Mouse (Mus musculus): Measurements from ENCODE around the gene Pgs1. TPM values are rescaled to one million over a fixed set of nuclear protein-coding genes. Genes with fewer than 3 reads are reported as not detected.

Pgs1 gene
- polyA plus RNA-seq, 1 experiment from 2014 or later = 47.1 TPM

DNA sequence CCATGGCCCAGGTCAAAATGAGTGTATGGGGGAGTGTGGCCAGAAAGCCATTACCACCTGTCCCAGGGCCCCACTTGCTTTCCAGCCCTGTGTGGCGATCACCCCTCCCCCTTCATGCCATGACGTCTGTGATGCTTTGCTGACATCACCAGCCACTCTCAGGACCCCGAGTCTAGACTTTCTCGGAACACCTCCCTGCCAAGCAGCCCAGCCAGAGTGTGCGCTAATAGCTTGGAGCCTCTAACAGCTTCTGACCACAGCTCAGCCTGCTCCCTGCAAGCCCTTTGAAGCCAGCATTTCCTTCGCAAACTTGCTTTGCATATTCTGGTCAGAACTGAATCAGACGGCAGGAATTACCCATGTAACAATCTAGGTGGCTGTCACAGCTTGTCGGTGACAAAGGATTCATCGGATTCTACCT lies 20.5 kb upstream of the Pgs1 start:
- Histone ChIP-seq H3K9me3 (replicated peaks) (no peaks in the 10 kb centered on the region), H3K27me3 (ENCODE audit: low read depth, poor library complexity, severe bottlenecking) (peaks cover 41% of the 10 kb centered on the region), H3K4me3 (0 out of 2 replicates have a peak overlapping the region, but pooled peaks have one; percentile 9), H3K4me1 (peaks cover 84% of the 10 kb centered on the region), H3K36me3 (peaks cover 18% of the 10 kb centered on the region), H3K27ac (peak overlapping the region; percentile 86; the same call in 1 of the 2 replicates)
- 10% methylated on average over 9 of the region's 9 CpGs for WGBS
- no peak for DNase-seq (ENCODE audit: low spot score)

DNA sequence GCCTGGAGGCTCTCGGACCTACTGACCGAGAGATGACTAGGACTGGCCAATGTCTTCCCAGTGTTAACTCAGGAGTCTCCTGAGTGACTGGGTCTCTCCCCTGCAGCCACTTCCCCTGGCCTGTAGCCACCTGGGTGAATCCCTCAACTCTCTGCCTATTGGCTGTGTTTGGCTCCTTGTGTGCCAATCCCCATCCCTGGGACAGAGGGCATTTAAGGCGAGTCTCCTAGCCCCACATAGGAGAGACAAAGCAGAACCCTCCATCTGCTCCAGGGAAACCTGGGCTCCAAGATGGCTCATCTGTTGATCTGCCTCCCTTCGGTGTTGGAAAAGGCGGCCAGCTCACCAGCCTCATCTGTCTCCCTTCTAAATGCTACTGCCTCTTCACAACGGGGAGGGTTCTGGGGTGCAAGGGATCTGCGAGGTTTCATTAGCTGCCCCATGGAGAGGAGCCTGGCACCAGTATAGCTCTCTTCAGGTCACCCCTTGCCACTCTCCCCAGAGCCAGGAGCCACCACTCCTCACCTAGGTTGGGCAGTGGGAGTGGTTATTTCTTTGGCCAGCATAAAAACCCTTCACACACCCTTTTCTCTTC lies 19.5 kb upstream of the Pgs1 start:
- Histone ChIP-seq H3K27me3 (ENCODE audit: low read depth, poor library complexity, severe bottlenecking) (peaks cover 47% of the 10 kb centered on the region), H3K4me1 (peaks cover 84% of the 10 kb centered on the region), H3K4me3 (peak overlapping the region; percentile 72), H3K36me3 (peaks cover 18% of the 10 kb centered on the region), H3K9me3 (replicated peaks) (no peaks in the 10 kb centered on the region), H3K27ac (no peak overlapping the region)
- 28% methylated on average over 7 of the region's 7 CpGs for WGBS
- no peak for DNase-seq (ENCODE audit: low spot score)

DNA sequence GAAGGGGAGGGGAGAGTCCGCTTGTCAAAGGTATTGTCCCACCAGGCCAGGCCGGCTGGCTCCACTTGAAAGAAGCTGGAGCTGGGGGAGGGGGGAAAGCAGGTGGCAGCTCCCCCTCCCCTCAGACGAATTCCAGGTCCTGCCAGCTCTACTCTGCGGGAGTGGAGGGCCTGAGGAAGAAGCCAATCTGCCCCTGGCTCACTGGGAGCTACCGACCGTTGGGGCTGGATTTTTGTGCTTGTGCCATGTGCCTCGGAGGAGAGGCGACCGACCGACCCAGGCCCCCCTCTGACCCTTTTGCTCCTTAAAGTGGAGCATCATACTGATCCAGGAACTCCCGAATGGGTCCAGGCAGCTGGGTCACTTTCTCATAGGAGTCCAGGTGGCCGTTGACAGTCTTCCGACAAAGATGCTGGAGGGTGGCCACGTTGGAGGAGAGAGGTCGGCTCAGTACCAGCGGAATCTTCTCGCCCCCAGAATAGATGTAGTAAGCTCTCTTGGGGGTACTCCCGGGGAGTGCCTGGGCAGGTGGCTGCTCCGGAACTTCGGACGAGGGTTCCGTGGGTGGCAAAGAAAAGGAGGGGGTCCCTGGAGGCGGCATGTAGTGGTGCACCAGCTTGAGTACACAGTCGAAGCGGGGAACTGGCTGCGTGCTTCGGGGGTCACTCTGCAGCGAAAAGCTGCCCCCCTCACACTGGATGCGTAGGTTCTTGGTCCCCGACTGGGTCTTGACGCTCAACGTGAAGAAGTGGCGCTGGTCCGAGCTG lies 18.7 kb upstream of the Pgs1 start:
- Histone ChIP-seq H3K27me3 (ENCODE audit: low read depth, poor library complexity, severe bottlenecking) (peaks cover 54% of the 10 kb centered on the region), H3K27ac (peak overlapping the region; percentile 95), H3K4me1 (peaks cover 79% of the 10 kb centered on the region), H3K9me3 (replicated peaks) (no peaks in the 10 kb centered on the region), H3K4me3 (peak overlapping the region; percentile 72), H3K36me3 (peaks cover 18% of the 10 kb centered on the region)
- peak; percentile 69 for DNase-seq (ENCODE audit: low spot score)
- WGBS = 5% methylated on average over 34 of the region's 34 CpGs

DNA sequence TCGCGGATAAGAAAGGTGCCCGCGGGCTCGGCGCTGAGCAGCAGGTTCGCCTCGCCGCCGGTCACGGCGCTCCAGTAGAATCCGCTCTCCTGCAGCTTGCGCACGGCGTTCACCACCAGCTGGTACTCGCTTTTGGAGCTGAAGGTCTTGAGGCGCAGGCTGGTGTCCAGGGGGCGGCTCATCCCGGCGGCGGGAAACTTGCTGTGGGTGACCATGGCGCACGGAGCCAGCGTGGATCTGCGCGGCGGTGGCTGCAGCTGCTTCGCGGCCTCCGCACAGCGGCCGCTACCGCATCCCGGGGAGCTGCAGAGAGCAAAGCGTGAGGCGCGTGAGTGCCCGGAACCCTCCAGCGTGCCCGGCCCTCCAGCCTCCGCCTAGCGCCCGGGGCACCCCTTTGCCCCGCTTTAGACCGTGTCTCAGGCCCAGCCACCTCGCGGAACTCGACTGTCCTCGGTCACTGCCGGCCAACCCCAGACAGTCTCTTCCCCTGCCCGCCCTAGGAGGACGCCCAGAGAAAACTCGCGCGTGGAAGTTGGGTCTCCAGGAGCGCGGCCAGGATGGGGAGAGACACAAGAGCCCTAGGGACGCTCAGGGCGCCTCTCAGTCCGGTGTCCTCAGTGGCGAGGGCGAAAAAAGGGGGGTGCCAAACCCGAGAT lies 17.9 kb upstream of the Pgs1 start:
- Histone ChIP-seq H3K9me3 (replicated peaks) (no peaks in the 10 kb centered on the region), H3K4me3 (peak overlapping the region; percentile 72), H3K27ac (peak overlapping the region; percentile 95), H3K4me1 (peaks cover 73% of the 10 kb centered on the region), H3K27me3 (ENCODE audit: low read depth, poor library complexity, severe bottlenecking) (peaks cover 61% of the 10 kb centered on the region), H3K36me3 (peaks cover 18% of the 10 kb centered on the region)
- DNase-seq (ENCODE audit: low spot score) = peak; percentile 72
- WGBS = under 1% methylated on average over 64 of the region's 64 CpGs

DNA sequence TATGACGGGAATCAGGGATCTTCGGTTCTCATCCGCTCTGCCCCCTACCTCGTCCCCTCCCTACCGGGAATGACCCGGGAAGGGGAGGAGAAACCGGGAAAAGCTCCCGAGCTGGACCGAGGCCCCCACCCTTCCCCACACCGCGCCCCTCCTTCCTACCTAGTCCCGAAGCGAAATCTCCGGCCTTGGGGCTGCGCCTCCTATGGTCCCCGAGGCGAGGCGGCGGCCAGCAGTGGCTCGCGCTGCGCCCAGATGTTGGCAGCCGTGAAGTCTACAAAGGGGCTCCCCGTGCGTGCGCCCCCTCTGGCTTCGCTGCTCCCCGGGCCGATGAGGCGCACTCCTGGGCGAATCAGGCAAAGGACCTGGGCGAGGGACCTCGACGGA lies 17.4 kb upstream of the Pgs1 start:
- H3K4me3 ChIP-seq = peak overlapping the region; percentile 72
- WGBS = under 1% methylated on average over 34 of the region's 34 CpGs
- no peaks in the 10 kb centered on the region for H3K9me3 ChIP-seq (replicated peaks)
- no peak for DNase-seq (ENCODE audit: low spot score)
- peaks cover 18% of the 10 kb centered on the region for H3K36me3 ChIP-seq
- H3K27ac ChIP-seq = peak overlapping the region; percentile 95
- H3K27me3 ChIP-seq (ENCODE audit: low read depth, poor library complexity, severe bottlenecking) = peaks cover 66% of the 10 kb centered on the region
- peaks cover 69% of the 10 kb centered on the region for H3K4me1 ChIP-seq

DNA sequence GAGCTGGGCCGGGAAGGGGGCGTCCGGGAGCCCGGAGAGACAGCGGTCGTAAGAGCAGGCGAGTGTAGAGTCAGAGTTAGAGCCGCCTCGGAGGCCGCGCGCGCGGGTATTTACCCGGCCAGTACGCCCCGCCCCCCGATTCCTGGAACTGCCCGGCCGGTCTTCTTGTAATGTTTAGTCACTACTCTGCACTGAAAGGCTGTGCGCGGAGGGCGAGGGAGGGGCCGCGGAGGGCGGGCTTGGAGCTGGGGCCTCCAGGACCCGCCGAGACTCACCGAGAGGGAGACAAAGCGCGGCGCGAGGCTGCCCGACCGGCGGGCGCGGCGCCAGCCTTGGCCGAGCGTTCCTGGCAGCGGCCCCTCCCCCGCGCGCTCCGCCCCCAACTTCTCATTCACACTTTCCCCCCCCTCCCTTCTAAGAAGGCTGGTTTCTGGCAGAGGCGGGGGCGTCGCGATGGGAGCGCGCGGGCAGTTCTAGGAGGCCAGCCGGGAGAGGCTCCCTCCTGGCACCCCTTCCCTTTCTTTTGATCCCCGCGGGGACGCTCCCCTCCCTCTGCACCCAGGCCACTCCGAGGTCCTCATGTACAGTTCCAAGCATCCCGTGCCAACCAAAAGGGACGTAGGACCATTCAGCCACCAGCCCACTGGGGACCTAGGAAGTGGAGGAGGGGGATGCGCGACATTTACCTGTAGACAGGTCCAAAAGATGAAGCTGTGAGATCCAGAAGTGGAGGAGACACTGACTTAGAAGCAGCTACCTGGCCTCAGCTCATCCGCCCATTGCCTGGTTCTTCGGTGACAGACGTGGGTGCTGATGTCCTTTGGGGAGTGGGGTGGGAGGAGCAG lies 16.8 kb upstream of the Pgs1 start:
- Histone ChIP-seq H3K27me3 (ENCODE audit: low read depth, poor library complexity, severe bottlenecking) (peaks cover 72% of the 10 kb centered on the region), H3K4me3 (peak overlapping the region; percentile 72), H3K9me3 (replicated peaks) (no peaks in the 10 kb centered on the region), H3K4me1 (peaks cover 69% of the 10 kb centered on the region), H3K27ac (peak overlapping the region; percentile 95), H3K36me3 (peaks cover 18% of the 10 kb centered on the region)
- WGBS = 1% methylated on average over 62 of the region's 65 CpGs
- peak; percentile 97 for DNase-seq (ENCODE audit: low spot score)

DNA sequence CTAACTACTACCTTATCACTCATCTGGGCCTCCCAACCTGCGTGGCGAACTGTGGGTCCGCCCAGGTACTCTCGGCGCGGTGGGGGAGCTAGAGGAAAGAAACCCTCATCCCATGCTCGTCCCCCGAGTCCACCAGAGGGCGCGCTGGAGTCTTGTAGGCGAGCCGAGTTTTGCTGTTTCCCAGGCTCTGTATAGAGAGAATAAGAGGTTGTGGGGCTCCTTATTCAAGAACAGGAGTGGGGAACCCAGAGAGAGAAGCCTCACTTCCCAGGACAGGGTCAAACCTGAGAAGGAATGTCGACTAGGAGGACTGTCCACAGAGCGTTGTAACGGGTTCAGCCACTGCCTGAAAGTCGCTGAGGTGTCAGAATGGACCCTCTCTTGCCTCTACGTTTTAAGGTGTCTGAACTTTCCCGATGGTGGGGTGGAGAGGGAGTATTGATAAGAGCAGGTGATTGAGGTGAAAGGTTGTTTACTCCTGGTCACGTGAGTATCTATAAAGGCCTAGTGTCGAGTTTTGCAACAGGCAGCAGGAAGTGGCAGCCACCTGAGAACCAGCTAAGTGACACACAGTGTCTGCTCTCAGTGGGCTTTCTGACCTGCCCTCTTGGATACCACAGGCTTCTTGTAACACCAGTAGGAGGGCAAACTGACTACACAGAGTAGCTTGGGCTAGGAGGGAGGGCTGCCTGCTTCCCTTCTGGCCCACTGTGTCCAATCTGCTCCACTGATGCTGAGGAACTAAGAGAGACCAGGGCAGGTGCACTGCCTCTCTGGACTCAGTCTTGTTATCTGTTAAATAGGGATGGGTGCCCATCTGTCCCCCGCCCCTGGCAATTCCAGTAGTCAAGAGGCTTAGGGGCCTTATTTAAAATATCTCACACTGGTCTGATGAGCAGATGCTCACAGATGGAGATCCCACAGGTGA lies 15.9 kb upstream of the Pgs1 start, which contains the start of gene Socs3:
Gene Socs3 (minus strand): TSS at position 103 of the 928 bp plus-strand sequence.
- DNase-seq (ENCODE audit: low spot score) = peak; percentile 97
- Histone ChIP-seq H3K27ac (peak within 1 kb of the TSS; percentile 95), H3K9me3 (replicated peaks) (no peaks in the 10 kb centered on the region), H3K4me3 (peak within 1 kb of the TSS; percentile 72), H3K36me3 (peaks cover 18% of the 10 kb centered on the region), H3K4me1 (peaks cover 69% of the 10 kb centered on the region), H3K27me3 (ENCODE audit: low read depth, poor library complexity, severe bottlenecking) (peaks cover 73% of the 10 kb centered on the region)
- WGBS = 9% methylated on average over 21 of the region's 21 CpGs

DNA sequence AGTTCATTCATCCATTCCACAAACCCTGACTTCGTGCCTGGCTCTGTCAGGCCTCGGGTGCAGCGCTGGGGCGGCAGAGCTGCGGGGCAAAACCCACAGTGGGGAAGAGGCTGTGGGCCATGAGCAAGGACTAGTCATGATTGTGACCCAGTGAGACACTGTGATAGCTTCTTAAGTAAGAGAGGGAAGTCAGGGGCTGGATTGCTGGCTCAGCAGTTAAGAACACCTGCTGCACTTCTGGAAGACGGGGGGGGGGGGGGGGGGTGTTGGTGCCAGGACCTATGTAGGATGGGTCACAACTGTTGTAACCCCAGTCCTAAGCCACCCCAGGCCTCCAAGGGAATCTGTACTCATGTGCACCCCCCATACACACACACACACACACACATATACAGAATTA lies 15.0 kb upstream of the Pgs1 start:
- Histone ChIP-seq H3K27me3 (ENCODE audit: low read depth, poor library complexity, severe bottlenecking) (peaks cover 69% of the 10 kb centered on the region), H3K4me3 (no peak overlapping the region), H3K4me1 (peaks cover 69% of the 10 kb centered on the region), H3K36me3 (peaks cover 18% of the 10 kb centered on the region), H3K27ac (no peak overlapping the region), H3K9me3 (replicated peaks) (no peaks in the 10 kb centered on the region)
- no peak for DNase-seq (ENCODE audit: low spot score)
- 69% methylated on average over 6 of the region's 6 CpGs for WGBS

DNA sequence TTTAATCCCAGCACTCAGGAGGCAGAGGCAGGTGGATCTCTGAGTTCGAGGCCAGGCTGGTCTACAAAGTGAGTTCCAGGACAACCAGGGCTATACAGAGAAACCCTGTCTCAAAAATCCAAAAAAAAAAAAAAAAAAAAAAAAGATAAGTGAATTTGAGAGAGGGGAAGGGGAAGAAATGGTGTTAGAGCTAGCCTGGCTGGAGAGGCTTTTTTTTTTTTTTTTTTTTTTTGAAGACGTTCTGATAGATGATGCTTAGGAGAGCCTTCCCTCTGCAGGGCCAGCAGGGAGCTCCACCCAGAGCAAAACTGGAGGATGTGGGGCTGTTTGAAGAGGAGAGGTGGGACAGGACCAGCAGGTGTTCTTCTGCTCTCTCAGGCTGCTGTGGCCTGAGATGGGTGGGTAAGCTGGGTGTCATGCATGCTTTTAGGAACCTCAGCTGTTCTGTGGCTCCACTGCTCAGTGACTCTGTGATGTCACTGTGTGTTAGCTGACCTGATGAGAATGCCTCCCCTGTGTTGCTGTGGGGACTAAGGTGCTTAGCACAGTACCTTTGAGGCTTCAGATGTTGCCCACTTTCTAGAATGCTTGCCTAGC lies 14.3 kb upstream of the Pgs1 start:
- Histone ChIP-seq H3K36me3 (peaks cover 12% of the 10 kb centered on the region), H3K27ac (no peak overlapping the region), H3K4me3 (no peak overlapping the region), H3K9me3 (replicated peaks) (no peaks in the 10 kb centered on the region), H3K27me3 (ENCODE audit: low read depth, poor library complexity, severe bottlenecking) (peaks cover 68% of the 10 kb centered on the region), H3K4me1 (peaks cover 67% of the 10 kb centered on the region)
- no peak for DNase-seq (ENCODE audit: low spot score)
- 46% methylated on average over 2 of the region's 2 CpGs for WGBS

DNA sequence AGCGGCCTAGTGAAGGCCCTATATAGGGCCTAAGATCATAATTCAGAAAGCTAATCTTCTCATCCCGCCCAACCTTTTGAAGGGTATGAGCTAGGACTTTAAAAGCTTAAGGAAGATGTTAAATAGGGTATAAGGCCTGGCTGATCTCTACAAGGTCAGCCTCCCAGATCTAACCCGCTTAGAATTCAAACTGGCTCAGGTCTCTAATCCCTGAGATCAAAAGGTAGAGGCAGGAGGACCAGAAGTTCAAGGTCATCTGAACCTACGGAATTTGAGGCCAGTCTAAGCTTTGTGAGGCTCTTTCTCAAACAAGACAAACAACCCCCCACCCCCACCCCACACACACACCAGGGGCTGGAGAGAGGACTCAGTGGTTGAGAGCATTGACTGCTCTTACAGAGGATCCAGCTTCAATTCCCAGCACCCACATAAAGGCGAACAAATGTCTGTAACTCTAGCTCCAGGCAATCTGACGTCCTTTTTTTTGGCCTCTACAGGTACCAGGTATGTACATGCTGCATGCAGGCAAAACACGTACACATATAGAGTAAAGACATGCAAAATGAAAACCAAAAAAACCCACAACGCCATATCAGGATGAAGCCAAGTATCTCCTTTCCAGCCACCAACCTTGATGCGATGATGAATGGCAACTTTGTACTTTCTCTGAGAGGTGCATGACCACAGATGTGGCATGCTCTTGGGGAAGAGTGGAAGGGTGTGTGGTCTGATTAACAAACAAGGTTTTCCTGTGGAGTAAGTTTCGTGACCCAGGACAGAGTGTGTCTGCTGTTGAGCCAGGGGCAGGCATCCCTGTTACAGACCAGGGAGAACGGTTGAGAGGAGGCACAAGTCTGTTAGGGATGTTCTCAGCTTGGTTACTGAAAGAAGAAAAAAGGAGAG lies 13.2 kb upstream of the Pgs1 start:
- H3K27ac ChIP-seq = no peak overlapping the region
- peaks cover 56% of the 10 kb centered on the region for H3K27me3 ChIP-seq (ENCODE audit: low read depth, poor library complexity, severe bottlenecking)
- DNase-seq (ENCODE audit: low spot score) = no peak
- no peaks in the 10 kb centered on the region for H3K9me3 ChIP-seq (replicated peaks)
- peaks cover 55% of the 10 kb centered on the region for H3K4me1 ChIP-seq
- H3K4me3 ChIP-seq = no peak overlapping the region
- no peaks in the 10 kb centered on the region for H3K36me3 ChIP-seq
- 57% methylated on average over 11 of the region's 11 CpGs for WGBS

DNA sequence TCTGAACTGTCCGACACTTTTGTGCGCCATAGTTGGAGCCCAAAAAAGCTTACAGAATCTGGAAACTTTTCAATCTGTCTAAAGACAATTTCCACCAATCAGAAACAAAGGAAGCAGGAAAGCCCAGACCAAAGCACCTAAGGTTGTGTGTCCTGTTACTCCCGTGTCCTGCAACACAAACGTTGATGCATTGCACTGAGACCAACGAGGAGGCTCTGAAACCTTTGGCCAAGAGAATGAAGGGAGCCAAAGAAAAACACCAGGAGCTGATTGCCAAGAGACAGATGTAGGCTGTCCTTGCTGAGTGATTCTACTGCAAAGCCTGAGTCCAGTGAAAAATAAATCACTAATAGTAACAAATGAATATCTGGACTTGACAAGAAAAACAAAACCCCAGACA lies 12.5 kb upstream of the Pgs1 start:
- H3K4me3 ChIP-seq = no peak overlapping the region
- H3K9me3 ChIP-seq (replicated peaks) = no peaks in the 10 kb centered on the region
- WGBS = 41% methylated on average over 5 of the region's 5 CpGs
- peaks cover 54% of the 10 kb centered on the region for H3K27me3 ChIP-seq (ENCODE audit: low read depth, poor library complexity, severe bottlenecking)
- no peak for DNase-seq (ENCODE audit: low spot score)
- H3K4me1 ChIP-seq = peaks cover 48% of the 10 kb centered on the region
- H3K27ac ChIP-seq = no peak overlapping the region
- H3K36me3 ChIP-seq = no peaks in the 10 kb centered on the region
